Mouse (Mus musculus) liver, embryonic 16.5 days (tissue): ENCODE results near the gene Gosr1. TPM values are rescaled to one million over a fixed set of nuclear protein-coding genes. Genes with fewer than 3 reads are reported as not detected.

Experiments used
- ATAC-seq: fragments of 200-750 bp; cut with Nextera tagmentation; 2 replicates; pipeline ENCODE4 v1.8.0; 2017; ENCODE audit warnings: low read depth, mild to moderate bottlenecking, moderate number of reproducible peaks, moderate library complexity
- H3K27ac ChIP-seq: fragments of 300-500 bp; sonication (generic); 2 replicates; pipeline ENCODE4 v1.5.1; 2014; ENCODE audit warnings: mild to moderate bottlenecking, low read length
- H3K27me3 ChIP-seq: fragments of 300-500 bp; sonication (generic); 2 replicates; pipeline ENCODE4 v1.6.1; 2014; ENCODE audit warnings: low read depth, low read length, mixed read lengths; ENCODE audit not compliant: control insufficient read depth, insufficient read depth
- H3K36me3 ChIP-seq: fragments of 300-500 bp; sonication (generic); 2 replicates; pipeline ENCODE4 v1.6.1; 2014; ENCODE audit warnings: mild to moderate bottlenecking; ENCODE audit not compliant: control insufficient read depth, insufficient read depth
- H3K4me1 ChIP-seq: fragments of 300-500 bp; sonication (generic); 2 replicates; pipeline ENCODE4 v1.6.1; 2014; ENCODE audit warnings: low read depth, low read length, mixed read lengths; ENCODE audit not compliant: control insufficient read depth
- H3K4me2 ChIP-seq: fragments of 300-500 bp; sonication (generic); 2 replicates; pipeline ENCODE4 v1.6.1; 2014; ENCODE audit warnings: low read depth, low read length, mixed read lengths
- H3K4me3 ChIP-seq: fragments of 300-500 bp; sonication (generic); 2 replicates; pipeline ENCODE4 v1.5.1; 2014; ENCODE audit warnings: low read depth, mild to moderate bottlenecking, low read length
- H3K9ac ChIP-seq: fragments of 300-500 bp; sonication (generic); 2 replicates; pipeline ENCODE4 v1.6.1; 2014; ENCODE audit warnings: low read depth, low read length
- H3K9me3 ChIP-seq: fragments of 300-500 bp; sonication (generic); replicated peaks from 2 replicates; pipeline ENCODE4 v1.6.1; 2016; ENCODE audit warnings: low read length; ENCODE audit not compliant: control insufficient read depth
- WGBS: fragments of 180-500 bp; shearing (Covaris S2); extraction: QIAGEN DNeasy Blood & Tissue Kit; methylation state at CpG from one replicate; pipeline ENCODE4 v1.1.7; 2014; ENCODE audit not compliant: insufficient replicate concordance; 5-methylcytosine and 5-hydroxymethylcytosine counted together
- polyA plus RNA-seq: library from polyadenylated mRNA; unstranded; fragments of >200 nt; fragmentation: Nextera tagmentation; extraction: Ambion mirVana; gene quantifications from 2 replicates; pipeline ENCODE4 v1.2.1, GENCODE M21; 2015

Gosr1 gene
- polyA plus RNA-seq, 1 experiment from 2014 or later, result 14.4 TPM

- Histone ChIP-seq H3K4me3 (no peak overlapping the region), H3K27ac (no peak overlapping the region), H3K36me3 (peaks cover 21% of the 10 kb centered on the region), H3K9me3 (no peaks in the 10 kb centered on the region), H3K4me1 (no peaks in the 10 kb centered on the region), H3K9ac (no peak overlapping the region), H3K4me2 (no peak overlapping the region), H3K27me3 (no peaks in the 10 kb centered on the region)
- WGBS, result 80% methylated on average over 1 of the region's 1 CpGs
- no peak for ATAC-seq
These were observed 17.5 kb downstream of the Gosr1 start for GRCm38 (mm10) chr11:76745921-76746320.

- no peak overlapping the region for H3K4me2 ChIP-seq
- no peak for ATAC-seq
- WGBS, result 69% methylated on average over 7 of the region's 7 CpGs
These were observed 18.8 kb downstream of the Gosr1 start for GRCm38 (mm10) chr11:76744550-76744949.

GRCm38 (mm10) chr11:76742511-76742910, 20.9 kb downstream of the Gosr1 start:
- Histone ChIP-seq H3K9ac (no peak overlapping the region), H3K27ac (no peak overlapping the region), H3K9me3 (no peaks in the 10 kb centered on the region), H3K27me3 (no peaks in the 10 kb centered on the region), H3K4me3 (no peak overlapping the region), H3K4me1 (no peaks in the 10 kb centered on the region), H3K36me3 (peaks cover 8% of the 10 kb centered on the region), H3K4me2 (no peak overlapping the region)
- WGBS, result 82% methylated on average over 7 of the region's 7 CpGs
- ATAC-seq, result no peak

More at GRCm38 (mm10) chr11:76744550-76744949, 18.8 kb downstream of the Gosr1 start:
- H3K9ac ChIP-seq, result no peak overlapping the region
- H3K4me1 ChIP-seq, result no peaks in the 10 kb centered on the region
- H3K27me3 ChIP-seq, result no peaks in the 10 kb centered on the region
- H3K27ac ChIP-seq, result no peak overlapping the region
- H3K9me3 ChIP-seq, result no peaks in the 10 kb centered on the region
- peaks cover 21% of the 10 kb centered on the region for H3K36me3 ChIP-seq
- H3K4me3 ChIP-seq, result no peak overlapping the region

GRCm38 (mm10) chr11:76739125-76739524, 24.3 kb downstream of the Gosr1 start:
- no peak for ATAC-seq
- H3K9ac ChIP-seq, result no peak overlapping the region
- H3K27me3 ChIP-seq, result no peaks in the 10 kb centered on the region
- no peaks in the 10 kb centered on the region; the same call in 1 of the 2 replicates for H3K4me1 ChIP-seq
- no peak overlapping the region for H3K27ac ChIP-seq
- H3K36me3 ChIP-seq, result peaks cover 9% of the 10 kb centered on the region
- H3K4me2 ChIP-seq, result no peak overlapping the region
- no peaks in the 10 kb centered on the region for H3K9me3 ChIP-seq
- WGBS, result 75% methylated on average over 6 of the region's 6 CpGs
- no peak overlapping the region for H3K4me3 ChIP-seq

- 21% methylated on average over 4 of the region's 4 CpGs for WGBS
- Histone ChIP-seq H3K9me3 (no peaks in the 10 kb centered on the region), H3K4me1 (no peaks in the 10 kb centered on the region; the same call in 1 of the 2 replicates), H3K36me3 (peaks cover 11% of the 10 kb centered on the region), H3K4me3 (no peak overlapping the region), H3K9ac (no peak overlapping the region), H3K4me2 (no peak overlapping the region), H3K27ac (no peak overlapping the region), H3K27me3 (no peaks in the 10 kb centered on the region)
- ATAC-seq, result no peak
These were observed 27.5 kb downstream of the Gosr1 start for GRCm38 (mm10) chr11:76735753-76736324.

- peaks cover 16% of the 10 kb centered on the region for H3K36me3 ChIP-seq
- no peaks in the 10 kb centered on the region; the same call in 1 of the 2 replicates for H3K4me1 ChIP-seq
- WGBS, result 45% methylated on average over 3 of the region's 3 CpGs
- no peak overlapping the region for H3K27ac ChIP-seq
- H3K27me3 ChIP-seq, result no peaks in the 10 kb centered on the region
- H3K9me3 ChIP-seq, result no peaks in the 10 kb centered on the region
- no peak overlapping the region for H3K9ac ChIP-seq
- no peak overlapping the region for H3K4me3 ChIP-seq
- H3K4me2 ChIP-seq, result no peak overlapping the region
- no peak for ATAC-seq
These were observed 28.8 kb downstream of the Gosr1 start for GRCm38 (mm10) chr11:76734560-76734959.

GRCm38 (mm10) chr11:76730650-76731049, 32.7 kb downstream of the Gosr1 start:
- Histone ChIP-seq H3K9ac (no peak overlapping the region), H3K27ac (no peak overlapping the region), H3K4me2 (no peak overlapping the region), H3K27me3 (no peaks in the 10 kb centered on the region), H3K4me3 (no peak overlapping the region), H3K9me3 (no peaks in the 10 kb centered on the region), H3K4me1 (no peaks in the 10 kb centered on the region), H3K36me3 (peaks cover 23% of the 10 kb centered on the region)
- 64% methylated on average over 3 of the region's 3 CpGs for WGBS
- ATAC-seq, result no peak

- Histone ChIP-seq H3K4me2 (no peak overlapping the region), H3K27ac (no peak overlapping the region), H3K4me1 (no peaks in the 10 kb centered on the region), H3K27me3 (no peaks in the 10 kb centered on the region), H3K4me3 (no peak overlapping the region), H3K9ac (no peak overlapping the region), H3K9me3 (no peaks in the 10 kb centered on the region), H3K36me3 (peaks cover 15% of the 10 kb centered on the region)
- ATAC-seq, result no peak
- 85% methylated on average over 11 of the region's 11 CpGs for WGBS
These were observed 35.3 kb downstream of the Gosr1 start for GRCm38 (mm10) chr11:76728093-76728492.

- no peaks in the 10 kb centered on the region for H3K27me3 ChIP-seq
- H3K9ac ChIP-seq, result no peak overlapping the region
- WGBS, result 70% methylated on average over 8 of the region's 8 CpGs
- ATAC-seq, result no peak
- H3K4me1 ChIP-seq, result no peaks in the 10 kb centered on the region
- H3K4me3 ChIP-seq, result no peak overlapping the region
- H3K4me2 ChIP-seq, result no peak overlapping the region
- H3K9me3 ChIP-seq, result no peaks in the 10 kb centered on the region
- no peak overlapping the region for H3K27ac ChIP-seq
- H3K36me3 ChIP-seq, result peaks cover 3% of the 10 kb centered on the region
These were observed 39.5 kb downstream of the Gosr1 start for GRCm38 (mm10) chr11:76723911-76724310.
